Mouse (Mus musculus) embryonic facial prominence, embryonic 12.5 days (tissue): ENCODE measurements at regions not wholly inside any gene's neighbourhood (a gene's known extent, or its start where the extent isn't known, plus 50 kb on each side); places are given as distances from the start of the nearest gene placed in this dataset.

Source experiments
- ATAC-seq: fragments of 200-750 bp; cut with Nextera tagmentation; 2 replicates; pipeline ENCODE4 v1.8.0; 2017; ENCODE audit not compliant: insufficient number of reproducible peaks, insufficient read depth, low FRiP score, low TSS enrichment
- H3K27ac ChIP-seq: fragments of 300-500 bp; sonication (generic); 2 replicates; pipeline ENCODE4 v1.5.1; 2016; ENCODE audit warnings: mild to moderate bottlenecking
- H3K27me3 ChIP-seq: fragments of 300-500 bp; sonication (generic); 2 replicates; pipeline ENCODE4 v1.6.1; 2016; ENCODE audit warnings: mild to moderate bottlenecking, moderate library complexity
- H3K36me3 ChIP-seq: fragments of 300-500 bp; sonication (generic); 2 replicates; pipeline ENCODE4 v1.6.1; 2016; ENCODE audit warnings: mild to moderate bottlenecking
- H3K4me1 ChIP-seq: fragments of 300-500 bp; sonication (generic); 2 replicates; pipeline ENCODE4 v1.6.1; 2016
- H3K4me2 ChIP-seq: fragments of 300-500 bp; sonication (generic); replicated peaks from 2 replicates; pipeline ENCODE4 v1.6.1; 2016; ENCODE audit warnings: mild to moderate bottlenecking, moderate library complexity
- H3K4me3 ChIP-seq: fragments of 300-500 bp; sonication (generic); 2 replicates; pipeline ENCODE4 v1.5.1; 2016; ENCODE audit warnings: mild to moderate bottlenecking
- H3K9ac ChIP-seq: fragments of 300-500 bp; sonication (generic); 2 replicates; pipeline ENCODE4 v1.6.1; 2016; ENCODE audit warnings: mild to moderate bottlenecking, moderate library complexity
- H3K9me3 ChIP-seq: fragments of 300-500 bp; sonication (generic); 2 replicates; pipeline ENCODE4 v1.6.1; 2016; ENCODE audit warnings: mild to moderate bottlenecking, moderate library complexity
- WGBS: fragments of 180-500 bp; shearing (Covaris S2); methylation state at CpG from one replicate; pipeline ENCODE4 v1.1.7; 2016; 5-methylcytosine and 5-hydroxymethylcytosine counted together

DNA sequence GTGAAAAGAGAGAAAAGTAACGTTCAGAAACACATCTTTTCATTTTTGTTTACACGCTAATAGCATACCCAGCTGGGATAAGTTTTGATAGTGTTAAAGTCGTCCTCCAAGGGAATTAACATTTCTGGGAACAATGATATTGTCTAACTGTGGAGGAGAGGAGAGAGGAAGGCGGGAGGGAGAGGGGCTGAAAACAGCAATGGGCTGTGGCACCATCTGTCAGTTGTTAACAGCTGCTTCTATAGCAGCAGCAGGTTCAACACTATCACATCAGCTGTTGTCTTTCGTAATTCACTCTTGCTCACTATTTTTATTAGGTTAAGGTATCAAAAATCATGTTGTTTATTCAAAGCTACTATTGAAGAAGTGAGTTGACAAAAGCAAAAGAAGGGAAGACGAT, 1747.4 kb upstream of the G6pd2 start:
- WGBS = 62% methylated on average over 6 of the region's 6 CpGs
- Histone ChIP-seq H3K27me3 (no peaks in the 10 kb centered on the region), H3K4me3 (no peak overlapping the region), H3K9me3 (no peaks in the 10 kb centered on the region), H3K4me1 (no peaks in the 10 kb centered on the region), H3K27ac (no peak overlapping the region), H3K9ac (no peak overlapping the region), H3K4me2 (no peak overlapping the region), H3K36me3 (no peaks in the 10 kb centered on the region)
- no peak for ATAC-seq
